Mouse (Mus musculus) cortical plate, adult 2 months (tissue): ENCODE data around the gene Aanat. TPM values are rescaled to one million over a fixed set of nuclear protein-coding genes. Genes with fewer than 3 reads are reported as not detected.
A peak's percentile ranks its signal among the peaks of the same experiment; 100 is the strongest.
"Not testable (repeated sequence)": the region's sequence is repeated elsewhere in the genome, so short reads cannot be mapped to it uniquely, and the experiment has no call there.

ENCODE experiments used
- H3K27ac ChIP-seq: fragments of 200-500 bp; 2 replicates; pipeline ENCODE4 v1.5.1; 2012; ENCODE audit warnings: low read length, control low read depth, inconsistent platforms; ENCODE audit not compliant: insufficient read depth
- H3K4me1 ChIP-seq: fragments of 200-500 bp; 2 replicates; pipeline ENCODE4 v1.6.1; 2011; ENCODE audit warnings: low read length; ENCODE audit not compliant: control insufficient read depth, insufficient read depth
- H3K4me3 ChIP-seq: fragments of 200-500 bp; 2 replicates; pipeline ENCODE4 v1.5.1; 2011; ENCODE audit warnings: mild to moderate bottlenecking, low read length, control low read depth; ENCODE audit not compliant: insufficient read depth
- CTCF ChIP-seq: fragments of 200-500 bp; IDR thresholded peaks from 2 replicates; pipeline ENCODE4 v1.5.1; 2011; ENCODE audit warnings: mild to moderate bottlenecking, control low read depth, low read length; ENCODE audit not compliant: insufficient read depth; ENCODE audit errors: extremely low read depth
- POLR2A ChIP-seq: fragments of 200-500 bp; IDR thresholded peaks from 2 replicates; pipeline ENCODE4 v1.6.1; 2011; ENCODE audit warnings: mild to moderate bottlenecking, low read length, control low read depth; ENCODE audit not compliant: insufficient read depth; ENCODE audit errors: extremely low read depth
- polyA plus RNA-seq: library from polyadenylated mRNA; depleted of rRNA; stranded (reverse); fragments of >200 nt; gene quantifications from 2 replicates; pipeline ENCODE4 v1.2.3, GENCODE M21; 2012

The Aanat gene
- polyA plus RNA-seq, 1 experiment = 2.3 TPM

- no peak overlapping the region for H3K4me3 ChIP-seq
- no peaks in the 10 kb centered on the region for H3K4me1 ChIP-seq
- no peak overlapping the region for H3K27ac ChIP-seq
- no peak for TF ChIP-seq POLR2A
- 0 out of 2 replicates have a peak, but pooled peaks have one; percentile 19 for TF ChIP-seq CTCF
Observed at GRCm38 (mm10) chr11:116603339-116603738, 17.1 kb downstream of the Aanat start.

- no peaks in the 10 kb centered on the region for H3K4me1 ChIP-seq
- TF ChIP-seq CTCF = no peak
- no peak for TF ChIP-seq POLR2A
- no peak overlapping the region for H3K27ac ChIP-seq
- H3K4me3 ChIP-seq = no peak overlapping the region
Observed at GRCm38 (mm10) chr11:116604097-116604496, 17.9 kb downstream of the Aanat start.

GRCm38 (mm10) chr11:116607717-116608116, 21.5 kb downstream of the Aanat start:
- TF ChIP-seq CTCF = no peak
- TF ChIP-seq POLR2A = no peak
- Histone ChIP-seq H3K4me3 (no peak overlapping the region), H3K27ac (no peak overlapping the region), H3K4me1 (no peaks in the 10 kb centered on the region)

- TF ChIP-seq POLR2A (no peak), CTCF (no peak)
- H3K27ac ChIP-seq = no peak overlapping the region
- no peaks in the 10 kb centered on the region for H3K4me1 ChIP-seq
- H3K4me3 ChIP-seq = no peak overlapping the region
Observed at GRCm38 (mm10) chr11:116609965-116610630, 23.9 kb downstream of the Aanat start.

- not testable (repeated sequence) for H3K27ac ChIP-seq, H3K4me3 ChIP-seq, H3K4me1 ChIP-seq
Observed at GRCm38 (mm10) chr11:116611168-116611567, 24.9 kb downstream of the Aanat start.

GRCm38 (mm10) chr11:116611883-116612282, 25.7 kb downstream of the Aanat start:
- no peak overlapping the region for H3K27ac ChIP-seq
- TF ChIP-seq POLR2A (no peak), CTCF (no peak)
- H3K4me3 ChIP-seq = no peak overlapping the region
- H3K4me1 ChIP-seq = no peaks in the 10 kb centered on the region

- Histone ChIP-seq H3K27ac (no peak overlapping the region), H3K4me1 (no peaks in the 10 kb centered on the region), H3K4me3 (no peak overlapping the region)
- TF ChIP-seq CTCF (no peak), POLR2A (no peak)
Observed at GRCm38 (mm10) chr11:116612554-116612953, 26.3 kb downstream of the Aanat start.

GRCm38 (mm10) chr11:116613234-116613633, 27.0 kb downstream of the Aanat start:
- Histone ChIP-seq H3K4me3 (no peak overlapping the region), H3K27ac (no peak overlapping the region), H3K4me1 (no peaks in the 10 kb centered on the region)
- no peak for TF ChIP-seq POLR2A
- TF ChIP-seq CTCF = no peak

GRCm38 (mm10) chr11:116615735-116616437, 29.7 kb downstream of the Aanat start:
- TF ChIP-seq CTCF = no peak
- TF ChIP-seq POLR2A = no peak
- Histone ChIP-seq H3K4me3 (no peak overlapping the region), H3K4me1 (no peaks in the 10 kb centered on the region), H3K27ac (peak overlapping the region; percentile 54)
